Mouse (Mus musculus): ENCODE measurements around the gene Fam221a. TPM values are rescaled to one million over a fixed set of nuclear protein-coding genes. Genes with fewer than 3 reads are reported as not detected.

Fam221a gene
- polyA plus RNA-seq, 1 experiment = 2.9 TPM

DNA sequence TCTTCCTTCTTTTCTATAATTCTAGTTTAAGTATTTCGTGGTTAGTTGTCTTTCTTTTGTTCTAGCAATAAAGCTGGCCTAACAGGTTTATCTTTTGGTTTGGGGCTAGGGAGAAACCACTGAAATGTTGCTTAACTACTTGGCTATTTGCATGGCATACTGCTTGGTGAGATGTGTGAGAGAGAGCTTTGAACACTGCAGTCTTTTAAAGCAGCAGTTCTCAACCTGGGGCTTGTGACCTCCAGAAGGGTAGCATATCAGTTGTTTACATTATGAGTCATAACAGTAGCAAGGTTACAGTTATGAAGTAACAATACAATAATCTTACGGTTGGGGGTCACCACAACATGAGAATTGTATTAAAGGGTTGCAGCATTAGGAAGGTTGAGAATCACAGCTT, 44.6 kb upstream of the Fam221a start:
- no peaks in the 10 kb centered on the region for H3K79me2 ChIP-seq (ENCODE audit: control insufficient read depth, insufficient read depth)
- H3K79me3 ChIP-seq (ENCODE audit: low read depth) = no peaks in the 10 kb centered on the region
- TF ChIP-seq MYOG (IDR thresholded peaks at IDR 0.05; ENCODE audit: control insufficient read depth, extremely low read depth, insufficient read length) (no peak), MAX (IDR thresholded peaks at IDR 0.05) (no peak), CEBPB (IDR thresholded peaks at IDR 0.05; ENCODE audit: low read depth) (peak; percentile 11), CTCF (IDR thresholded peaks at IDR 0.05; ENCODE audit: control insufficient read depth, insufficient read depth, insufficient read length) (no peak)
- H3K27me3 ChIP-seq (ENCODE audit: control insufficient read depth, insufficient read depth, insufficient read length) = no peaks in the 10 kb centered on the region
- no peaks in the 10 kb centered on the region for H3K36me3 ChIP-seq (ENCODE audit: control insufficient read depth, insufficient read depth)
- no peak overlapping the region for H3ac ChIP-seq (ENCODE audit: control insufficient read depth, insufficient read length, low read depth)
- no peak overlapping the region for H3K4me3 ChIP-seq (ENCODE audit: insufficient read depth, poor library complexity, severe bottlenecking)

DNA sequence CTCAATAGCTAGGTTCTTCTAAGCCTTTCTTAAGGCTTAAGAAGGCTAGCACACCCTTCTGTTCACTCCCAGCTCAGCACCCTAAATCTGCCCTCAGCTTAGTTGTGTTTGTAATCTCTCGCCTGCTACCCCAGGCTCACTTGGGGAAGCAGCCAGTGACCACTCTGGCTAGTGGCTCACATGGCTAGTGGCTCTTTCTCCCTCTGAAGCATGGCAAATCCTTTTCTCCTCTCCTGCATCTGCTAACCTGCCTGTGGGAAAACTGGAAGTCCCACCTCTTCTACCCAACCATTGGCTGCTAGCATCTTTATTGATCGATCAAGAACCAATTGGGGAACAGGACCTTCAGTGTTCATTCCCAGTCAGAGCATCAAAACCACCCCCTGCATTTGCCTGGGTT, 43.0 kb upstream of the Fam221a start:
- no peak overlapping the region for H3K4me3 ChIP-seq (ENCODE audit: insufficient read depth, poor library complexity, severe bottlenecking)
- H3K79me2 ChIP-seq (ENCODE audit: control insufficient read depth, insufficient read depth) = no peaks in the 10 kb centered on the region
- no peaks in the 10 kb centered on the region for H3K36me3 ChIP-seq (ENCODE audit: control insufficient read depth, insufficient read depth)
- no peak overlapping the region for H3ac ChIP-seq (ENCODE audit: control insufficient read depth, insufficient read length, low read depth)
- H3K79me3 ChIP-seq (ENCODE audit: low read depth) = no peaks in the 10 kb centered on the region
- TF ChIP-seq CTCF (IDR thresholded peaks at IDR 0.05; ENCODE audit: control insufficient read depth, insufficient read depth, insufficient read length) = no peak
- no peak for TF ChIP-seq USF1 (IDR thresholded peaks at IDR 0.05; ENCODE audit: low read depth)
- TF ChIP-seq MYOD1 (IDR thresholded peaks at IDR 0.05; ENCODE audit: control insufficient read depth, insufficient read length, low read depth) = no peak
- TF ChIP-seq MYOG (IDR thresholded peaks at IDR 0.05; ENCODE audit: control insufficient read depth, extremely low read depth, insufficient read length) = no peak
- no peak for TF ChIP-seq FOSL1 (IDR thresholded peaks at IDR 0.05; ENCODE audit: insufficient read depth, low read length, poor library complexity, severe bottlenecking)
- no peak for TF ChIP-seq MAX (IDR thresholded peaks at IDR 0.05)
- no peak for TF ChIP-seq CEBPB (IDR thresholded peaks at IDR 0.05; ENCODE audit: low read depth)
- no peaks in the 10 kb centered on the region for H3K27me3 ChIP-seq (ENCODE audit: control insufficient read depth, insufficient read depth, insufficient read length)

- Histone ChIP-seq H3K79me2 (ENCODE audit: control insufficient read depth, insufficient read depth) (no peaks in the 10 kb centered on the region), H3K36me3 (ENCODE audit: control insufficient read depth, insufficient read depth) (no peaks in the 10 kb centered on the region), H3K4me3 (ENCODE audit: insufficient read depth, poor library complexity, severe bottlenecking) (no peak overlapping the region), H3K27me3 (ENCODE audit: control insufficient read depth, insufficient read depth, insufficient read length) (no peaks in the 10 kb centered on the region), H3K79me3 (ENCODE audit: low read depth) (no peaks in the 10 kb centered on the region), H3ac (ENCODE audit: control insufficient read depth, insufficient read length, low read depth) (no peak overlapping the region)
- TF ChIP-seq MYOG (IDR thresholded peaks at IDR 0.05; ENCODE audit: control insufficient read depth, extremely low read depth, insufficient read length) = no peak
- no peak for TF ChIP-seq MYOD1 (IDR thresholded peaks at IDR 0.05; ENCODE audit: control insufficient read depth, insufficient read length, low read depth)
- no peak for TF ChIP-seq CTCF (IDR thresholded peaks at IDR 0.05; ENCODE audit: control insufficient read depth, insufficient read depth, insufficient read length)
- no peak for TF ChIP-seq USF1 (IDR thresholded peaks at IDR 0.05; ENCODE audit: low read depth)
- TF ChIP-seq CEBPB (IDR thresholded peaks at IDR 0.05; ENCODE audit: low read depth) = no peak
- no peak for TF ChIP-seq MAX (IDR thresholded peaks at IDR 0.05)
- TF ChIP-seq FOSL1 (IDR thresholded peaks at IDR 0.05; ENCODE audit: insufficient read depth, low read length, poor library complexity, severe bottlenecking) = no peak
These were observed 42.2 kb upstream of the Fam221a start for GRCm38 (mm10) chr6:49325294-49325693.

GRCm38 (mm10) chr6:49326846-49327245, 40.7 kb upstream of the Fam221a start:
- Histone ChIP-seq H3K4me3 (ENCODE audit: insufficient read depth, poor library complexity, severe bottlenecking) (no peak overlapping the region), H3ac (ENCODE audit: control insufficient read depth, insufficient read length, low read depth) (no peak overlapping the region), H3K36me3 (ENCODE audit: control insufficient read depth, insufficient read depth) (no peaks in the 10 kb centered on the region), H3K27me3 (ENCODE audit: control insufficient read depth, insufficient read depth, insufficient read length) (no peaks in the 10 kb centered on the region), H3K79me2 (ENCODE audit: control insufficient read depth, insufficient read depth) (no peaks in the 10 kb centered on the region), H3K79me3 (ENCODE audit: low read depth) (no peaks in the 10 kb centered on the region)
- TF ChIP-seq MYOG (IDR thresholded peaks at IDR 0.05; ENCODE audit: control insufficient read depth, extremely low read depth, insufficient read length) (no peak), CEBPB (IDR thresholded peaks at IDR 0.05; ENCODE audit: low read depth) (no peak)

GRCm38 (mm10) chr6:49331369-49332059, 36.0 kb upstream of the Fam221a start:
- no peak overlapping the region for H3ac ChIP-seq (ENCODE audit: control insufficient read depth, insufficient read length, low read depth)
- H3K27me3 ChIP-seq (ENCODE audit: control insufficient read depth, insufficient read depth, insufficient read length) = no peaks in the 10 kb centered on the region
- TF ChIP-seq CTCF (IDR thresholded peaks at IDR 0.05; ENCODE audit: control insufficient read depth, insufficient read depth, insufficient read length) (no peak), MYOG (IDR thresholded peaks at IDR 0.05; ENCODE audit: control insufficient read depth, extremely low read depth, insufficient read length) (no peak), MYOD1 (IDR thresholded peaks at IDR 0.05; ENCODE audit: control insufficient read depth, insufficient read length, low read depth) (no peak)
- H3K79me2 ChIP-seq (ENCODE audit: control insufficient read depth, insufficient read depth) = no peaks in the 10 kb centered on the region
- H3K36me3 ChIP-seq (ENCODE audit: control insufficient read depth, insufficient read depth) = no peaks in the 10 kb centered on the region
- no peaks in the 10 kb centered on the region for H3K79me3 ChIP-seq (ENCODE audit: low read depth)
- H3K4me3 ChIP-seq (ENCODE audit: insufficient read depth, poor library complexity, severe bottlenecking) = no peak overlapping the region

DNA sequence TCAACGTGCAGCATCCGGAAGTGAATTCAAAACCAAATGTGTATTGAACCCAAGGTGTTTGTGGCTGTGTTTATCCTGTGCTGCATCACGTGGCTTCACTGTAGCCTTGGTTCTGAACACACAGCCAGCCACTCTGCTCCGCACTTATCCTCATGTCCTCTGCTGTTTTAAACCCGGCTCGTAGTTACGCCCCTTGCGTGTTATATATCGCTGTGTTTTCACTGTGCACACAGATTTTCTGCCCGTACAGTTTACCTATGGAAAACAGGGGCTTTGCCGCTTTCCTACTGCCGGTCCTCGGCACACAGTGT, 35.5 kb upstream of the Fam221a start:
- Histone ChIP-seq H3K79me3 (ENCODE audit: low read depth) (no peaks in the 10 kb centered on the region), H3K27me3 (ENCODE audit: control insufficient read depth, insufficient read depth, insufficient read length) (no peaks in the 10 kb centered on the region), H3K79me2 (ENCODE audit: control insufficient read depth, insufficient read depth) (no peaks in the 10 kb centered on the region), H3K36me3 (ENCODE audit: control insufficient read depth, insufficient read depth) (no peaks in the 10 kb centered on the region), H3K4me3 (ENCODE audit: insufficient read depth, poor library complexity, severe bottlenecking) (no peak overlapping the region), H3ac (ENCODE audit: control insufficient read depth, insufficient read length, low read depth) (no peak overlapping the region)
- TF ChIP-seq MYOD1 (IDR thresholded peaks at IDR 0.05; ENCODE audit: control insufficient read depth, insufficient read length, low read depth) (no peak), USF1 (IDR thresholded peaks at IDR 0.05; ENCODE audit: low read depth) (no peak), FOSL1 (IDR thresholded peaks at IDR 0.05; ENCODE audit: insufficient read depth, low read length, poor library complexity, severe bottlenecking) (no peak), CTCF (IDR thresholded peaks at IDR 0.05; ENCODE audit: control insufficient read depth, insufficient read depth, insufficient read length) (no peak), MAX (IDR thresholded peaks at IDR 0.05) (no peak), CEBPB (IDR thresholded peaks at IDR 0.05; ENCODE audit: low read depth) (no peak), MYOG (IDR thresholded peaks at IDR 0.05; ENCODE audit: control insufficient read depth, extremely low read depth, insufficient read length) (no peak)

Data from C2C12 (cell line).